Mouse (Mus musculus) ES-E14 (cell line): ENCODE results near the gene Gng5. TPM values are rescaled to one million over a fixed set of nuclear protein-coding genes. Genes with fewer than 3 reads are reported as not detected.
A peak's percentile ranks its signal among the peaks of the same experiment; 100 is the strongest.

ENCODE experiments used
- DNase-seq: peaks from one replicate; pipeline ENCODE4 v3.0.0-alpha.2; 2013; ENCODE audit warnings: low read depth, low spot score
- H3K27ac ChIP-seq: 2 replicates; pipeline ENCODE4 v1.5.1; 2012; ENCODE audit warnings: low read depth, mild to moderate bottlenecking, low read length, moderate library complexity, mixed read lengths; ENCODE audit not compliant: poor library complexity, insufficient read depth, severe bottlenecking
- H3K36me3 ChIP-seq: 2 replicates; pipeline ENCODE4 v1.6.1; 2012; ENCODE audit warnings: mild to moderate bottlenecking, low read length, moderate library complexity, mixed read lengths; ENCODE audit not compliant: control insufficient read depth, poor library complexity, insufficient read depth, severe bottlenecking
- H3K4me1 ChIP-seq, 2 experiments: fragments of 150-350 bp in 1 of 2; sonication (generic) in 1 of 2; 2 replicates each; pipeline ENCODE4 v1.6.1; 2012; ENCODE audit warnings: low read length in 2 of 2, mild to moderate bottlenecking in 1 of 2, mixed read lengths in 1 of 2; ENCODE audit not compliant: control insufficient read depth in 2 of 2, insufficient read depth in 2 of 2, poor library complexity in 1 of 2
- H3K4me3 ChIP-seq, 2 experiments: fragments of 150-350 bp in 1 of 2; sonication (generic) in 1 of 2; 2 replicates each; pipeline ENCODE4 v1.5.1; 2012; ENCODE audit warnings: low read length in 2 of 2, low read depth in 1 of 2, mild to moderate bottlenecking in 1 of 2, mixed read lengths in 1 of 2; ENCODE audit not compliant: insufficient read depth in 1 of 2, poor library complexity in 1 of 2, severe bottlenecking in 1 of 2
- H3K9ac ChIP-seq: 2 replicates; pipeline ENCODE4 v1.6.1; 2012; ENCODE audit warnings: low read depth, mild to moderate bottlenecking, low read length, mixed read lengths; ENCODE audit not compliant: poor library complexity, insufficient read depth, severe bottlenecking
- H3K9me3 ChIP-seq: fragments of 150-350 bp; sonication (generic); 2 replicates; pipeline ENCODE4 v1.6.1; 2012; ENCODE audit warnings: low read depth, mild to moderate bottlenecking, low read length; ENCODE audit not compliant: control insufficient read depth, insufficient read depth
- CHD2 ChIP-seq: IDR thresholded peaks from 2 replicates; pipeline ENCODE4 v1.6.1; 2014; ENCODE audit warnings: mild to moderate bottlenecking, low read depth, low read length, inconsistent platforms
- HCFC1 ChIP-seq: IDR thresholded peaks from 2 replicates; pipeline ENCODE4 v1.6.1; 2012; ENCODE audit warnings: low read length, inconsistent platforms, borderline replicate concordance; ENCODE audit not compliant: insufficient read depth
- MAFK ChIP-seq: IDR thresholded peaks from 2 replicates; pipeline ENCODE4 v1.6.1; 2014; ENCODE audit warnings: mild to moderate bottlenecking, low read depth, low read length, inconsistent platforms; ENCODE audit not compliant: insufficient read depth
- ZC3H11A ChIP-seq: IDR thresholded peaks from 2 replicates; pipeline ENCODE4 v1.6.1; 2012; ENCODE audit warnings: low read depth, mild to moderate bottlenecking, inconsistent platforms, low read length, borderline replicate concordance
- ZNF384 ChIP-seq: IDR thresholded peaks from 2 replicates; pipeline ENCODE4 v1.6.1; 2012; ENCODE audit warnings: low read depth, low read length, inconsistent platforms
- in situ Hi-C, 2 experiments: fragments of 600-800 bp; cut with MboI; formaldehyde crosslinking; loops; one replicate each; pipeline ENCODE4 v1.15.1; 2025; ENCODE audit warnings: low sequenced_read_pairs in 2 of 2, inconsistent platforms in 1 of 2; ENCODE audit not compliant: unreplicated experiment in 2 of 2
- total RNA-seq: library from RNA; depleted of rRNA; stranded (reverse); fragments of 300-350 nt; gene quantifications from 2 replicates; pipeline ENCODE4 v1.2.3, GENCODE M21; 2012

Gng5 gene
- total RNA-seq, 1 experiment, result 234 TPM

GRCm38 (mm10) chr3:146486464-146486863 lies 13.1 kb upstream of the Gng5 start:
- H3K27ac ChIP-seq, result no peak overlapping the region
- no peak overlapping the region for H3K4me3 ChIP-seq
- H3K9ac ChIP-seq, result no peak overlapping the region
- TF ChIP-seq ZC3H11A, result peak; percentile 51
- TF ChIP-seq ZNF384, result no peak
- in situ Hi-C loops, result no loop called here
- H3K4me1 ChIP-seq, result no peaks in the 10 kb centered on the region
- peak; percentile 52 for DNase-seq
- no peaks in the 10 kb centered on the region for H3K36me3 ChIP-seq
- H3K9me3 ChIP-seq, result no peaks in the 10 kb centered on the region

GRCm38 (mm10) chr3:146494941-146495340 lies 4.7 kb upstream of the Gng5 start:
- no peaks in the 10 kb centered on the region; a peak in 1 of 4 replicates for H3K4me1 ChIP-seq
- no peak for TF ChIP-seq MAFK
- TF ChIP-seq ZNF384, result no peak
- no peak for TF ChIP-seq HCFC1
- no peak for TF ChIP-seq CHD2
- TF ChIP-seq ZC3H11A, result no peak
- no peak for DNase-seq
- H3K9ac ChIP-seq, result no peak overlapping the region
- no peak overlapping the region for H3K4me3 ChIP-seq
- no peaks in the 10 kb centered on the region for H3K36me3 ChIP-seq
- in situ Hi-C loops, result no loop called here
- no peak overlapping the region for H3K27ac ChIP-seq
- no peaks in the 10 kb centered on the region for H3K9me3 ChIP-seq

GRCm38 (mm10) chr3:146498989-146499388 lies 618 bp upstream of the Gng5 start:
- peak overlapping the region; percentile 78 to 95 for H3K4me3 ChIP-seq
- peaks cover 3% of the 10 kb centered on the region for H3K36me3 ChIP-seq
- H3K9ac ChIP-seq, result peak overlapping the region; percentile 82
- in situ Hi-C loops, result no loop called here
- no peak for DNase-seq
- no peaks in the 10 kb centered on the region for H3K9me3 ChIP-seq
- H3K4me1 ChIP-seq, result peaks cover 0 to 4% of the 10 kb centered on the region in 2 experiments; a peak in 1 of 4 replicates
- H3K27ac ChIP-seq, result no peak overlapping the region
- TF ChIP-seq HCFC1 (no peak), CHD2 (no peak), MAFK (no peak), ZNF384 (no peak), ZC3H11A (no peak)

GRCm38 (mm10) chr3:146500003-146500809 lies 599 bp downstream of the Gng5 start:
- H3K4me1 ChIP-seq, result peaks cover 0 to 4% of the 10 kb centered on the region in 2 experiments; a peak in 1 of 4 replicates
- TF ChIP-seq HCFC1 (no peak), CHD2 (no peak), MAFK (no peak), ZNF384 (no peak)

GRCm38 (mm10) chr3:146500810-146501201 lies 1.2 kb downstream of the Gng5 start:
- Histone ChIP-seq H3K27ac (no peak overlapping the region), H3K9ac (peak overlapping the region; percentile 97; the same call in 1 of the 2 replicates), H3K9me3 (no peaks in the 10 kb centered on the region), H3K4me1 (peaks cover 0 to 4% of the 10 kb centered on the region in 2 experiments; a peak in 1 of 4 replicates), H3K36me3 (peaks cover 5% of the 10 kb centered on the region), H3K4me3 (peak overlapping the region; percentile 95 to 98)
- in situ Hi-C loops, result no loop called here
- no peak for DNase-seq
- 0 out of 2 replicates have a peak, but pooled peaks have one; percentile 3 for TF ChIP-seq CHD2
- no peak for TF ChIP-seq HCFC1
- no peak for TF ChIP-seq ZNF384
- no peak for TF ChIP-seq ZC3H11A
- no peak for TF ChIP-seq MAFK

More at GRCm38 (mm10) chr3:146500003-146500809, 599 bp downstream of the Gng5 start:
- no peaks in the 10 kb centered on the region for H3K9me3 ChIP-seq
- in situ Hi-C loops, result no loop called here
- no peak for DNase-seq
- peak overlapping the region; percentile 97 for H3K9ac ChIP-seq
- peak overlapping the region; percentile 95 to 98 for H3K4me3 ChIP-seq
- H3K27ac ChIP-seq, result peak overlapping the region; percentile 88
- H3K36me3 ChIP-seq, result peaks cover 3% of the 10 kb centered on the region
